Mouse (Mus musculus) kidney, postnatal 0 days (tissue): ENCODE results near the gene Adipoq. TPM values are rescaled to one million over a fixed set of nuclear protein-coding genes. Genes with fewer than 3 reads are reported as not detected.
"Not testable (repeated sequence)": the region's sequence is repeated elsewhere in the genome, so short reads cannot be mapped to it uniquely, and the experiment has no call there.

Source experiments
- ATAC-seq: fragments of 200-750 bp; cut with Nextera tagmentation; replicated peaks from 2 replicates; pipeline ENCODE4 v1.8.0; 2017; ENCODE audit warnings: low read depth, moderate number of reproducible peaks, moderate TSS enrichment, moderate library complexity; ENCODE audit not compliant: low FRiP score
- DNase-seq: peaks from one replicate; pipeline ENCODE4 v3.0.0-alpha.2; 2016; ENCODE audit warnings: low spot score
- H3K27ac ChIP-seq: fragments of 300-500 bp; sonication (generic); 2 replicates; pipeline ENCODE4 v1.5.1; 2014; ENCODE audit warnings: mild to moderate bottlenecking
- H3K27me3 ChIP-seq: fragments of 300-500 bp; sonication (generic); 2 replicates; pipeline ENCODE4 v1.6.1; 2014; ENCODE audit warnings: low read length, mixed read lengths; ENCODE audit not compliant: insufficient read depth
- H3K36me3 ChIP-seq: fragments of 300-500 bp; sonication (generic); 2 replicates; pipeline ENCODE4 v1.6.1; 2014; ENCODE audit warnings: low read length, mixed read lengths; ENCODE audit not compliant: insufficient read depth
- H3K4me1 ChIP-seq: fragments of 300-500 bp; sonication (generic); replicated peaks from 2 replicates; pipeline ENCODE4 v1.6.1; 2014; ENCODE audit warnings: antibody characterized with exemption, low read length, mixed read lengths; ENCODE audit not compliant: insufficient read depth
- H3K4me2 ChIP-seq: fragments of 300-500 bp; sonication (generic); 2 replicates; pipeline ENCODE4 v1.6.1; 2014; ENCODE audit warnings: mild to moderate bottlenecking, low read length, moderate library complexity, mixed read lengths
- H3K4me3 ChIP-seq: fragments of 300-500 bp; sonication (generic); replicated peaks from 2 replicates; pipeline ENCODE4 v1.5.1; 2014; ENCODE audit warnings: low read depth, low read length
- H3K9ac ChIP-seq: fragments of 300-500 bp; sonication (generic); 2 replicates; pipeline ENCODE4 v1.6.1; 2014; ENCODE audit warnings: low read depth, low read length
- H3K9me3 ChIP-seq: fragments of 300-500 bp; sonication (generic); replicated peaks from 2 replicates; pipeline ENCODE4 v1.6.1; 2016; ENCODE audit warnings: low read length, inconsistent platforms, mixed read lengths
- CTCF ChIP-seq: IDR thresholded peaks from 2 replicates; pipeline ENCODE4 v1.5.1; 2016; ENCODE audit warnings: antibody characterized with exemption, low read depth, mild to moderate bottlenecking, moderate library complexity
- WGBS: fragments of 180-500 bp; shearing (Covaris S2); extraction: QIAGEN DNeasy Blood & Tissue Kit; methylation state at CpG from one replicate; pipeline ENCODE4 v1.1.7; 2014; 5-methylcytosine and 5-hydroxymethylcytosine counted together
- polyA plus RNA-seq: library from polyadenylated mRNA; unstranded; fragments of >200 nt; fragmentation: Nextera tagmentation; extraction: Ambion mirVana; gene quantifications from 2 replicates; pipeline ENCODE4 v1.2.1, GENCODE M21; 2015

Gene Adipoq
- polyA plus RNA-seq, 1 experiment from 2014 or later = 0.89 TPM

GRCm38 (mm10) chr16:23178796-23179195 is 32.5 kb downstream of the Adipoq start:
- no peak for TF ChIP-seq CTCF
- Histone ChIP-seq H3K27me3 (no peaks in the 10 kb centered on the region), H3K4me2 (no peak overlapping the region), H3K9me3 (no peaks in the 10 kb centered on the region), H3K9ac (no peak overlapping the region), H3K27ac (no peak overlapping the region), H3K4me1 (no peaks in the 10 kb centered on the region), H3K4me3 (no peak overlapping the region), H3K36me3 (no peaks in the 10 kb centered on the region)
- ATAC-seq (no peak), DNase-seq (no peak)
- 81% methylated on average over 5 of the region's 5 CpGs for WGBS

- DNase-seq, H3K27me3 ChIP-seq, H3K4me3 ChIP-seq, ATAC-seq, H3K4me1 ChIP-seq, H3K9ac ChIP-seq, H3K36me3 ChIP-seq, H3K9me3 ChIP-seq, H3K27ac ChIP-seq, H3K4me2 ChIP-seq: not testable (repeated sequence)
- WGBS = 92% methylated on average over 18 of the region's 18 CpGs
These were observed 33.1 kb downstream of the Adipoq start for GRCm38 (mm10) chr16:23179436-23179835.

- Histone ChIP-seq H3K9ac (no peak overlapping the region), H3K4me2 (no peak overlapping the region), H3K36me3 (no peaks in the 10 kb centered on the region), H3K9me3 (no peaks in the 10 kb centered on the region), H3K27me3 (no peaks in the 10 kb centered on the region), H3K4me3 (no peak overlapping the region), H3K27ac (no peak overlapping the region), H3K4me1 (no peaks in the 10 kb centered on the region)
- ATAC-seq = no peak
- WGBS = 69% methylated on average over 4 of the region's 4 CpGs
- DNase-seq = no peak
- TF ChIP-seq CTCF = no peak
These were observed 34.7 kb downstream of the Adipoq start for GRCm38 (mm10) chr16:23181054-23181453.

- no peak for ATAC-seq
- no peaks in the 10 kb centered on the region for H3K4me1 ChIP-seq
- 68% methylated on average over 3 of the region's 3 CpGs for WGBS
These were observed 35.2 kb downstream of the Adipoq start for GRCm38 (mm10) chr16:23181487-23181886.

GRCm38 (mm10) chr16:23181942-23182597 is 35.7 kb downstream of the Adipoq start:
- H3K27me3 ChIP-seq = no peaks in the 10 kb centered on the region
- DNase-seq (no peak), ATAC-seq (no peak)
- no peak for TF ChIP-seq CTCF
- H3K27ac ChIP-seq = no peak overlapping the region
- 68% methylated on average over 1 of the region's 1 CpGs for WGBS
- no peaks in the 10 kb centered on the region for H3K36me3 ChIP-seq
- no peak overlapping the region for H3K4me2 ChIP-seq
- H3K4me1 ChIP-seq = no peaks in the 10 kb centered on the region
- no peak overlapping the region for H3K9ac ChIP-seq
- no peaks in the 10 kb centered on the region for H3K9me3 ChIP-seq
- H3K4me3 ChIP-seq = no peak overlapping the region

More at GRCm38 (mm10) chr16:23181487-23181886, 35.2 kb downstream of the Adipoq start:
- TF ChIP-seq CTCF = no peak
- H3K4me3 ChIP-seq = no peak overlapping the region
- H3K9me3 ChIP-seq = no peaks in the 10 kb centered on the region
- no peak overlapping the region for H3K27ac ChIP-seq
- no peaks in the 10 kb centered on the region for H3K27me3 ChIP-seq
- H3K4me2 ChIP-seq = no peak overlapping the region
- H3K9ac ChIP-seq = no peak overlapping the region
- no peaks in the 10 kb centered on the region for H3K36me3 ChIP-seq
- DNase-seq = no peak

GRCm38 (mm10) chr16:23185824-23186223 is 39.5 kb downstream of the Adipoq start:
- DNase-seq = no peak
- ATAC-seq = no peak
- no peak for TF ChIP-seq CTCF
- H3K36me3 ChIP-seq = no peaks in the 10 kb centered on the region
- no peak overlapping the region for H3K9ac ChIP-seq
- no peak overlapping the region for H3K4me3 ChIP-seq
- no peaks in the 10 kb centered on the region for H3K9me3 ChIP-seq
- no peaks in the 10 kb centered on the region for H3K4me1 ChIP-seq
- H3K27ac ChIP-seq = no peak overlapping the region
- no peaks in the 10 kb centered on the region for H3K27me3 ChIP-seq
- WGBS = 94% methylated on average over 2 of the region's 2 CpGs
- no peak overlapping the region for H3K4me2 ChIP-seq

- H3K27me3 ChIP-seq = no peaks in the 10 kb centered on the region
- no peak for ATAC-seq
- DNase-seq = no peak
- H3K9me3 ChIP-seq = no peaks in the 10 kb centered on the region
- H3K27ac ChIP-seq = no peak overlapping the region
- no peaks in the 10 kb centered on the region for H3K4me1 ChIP-seq
- no peak overlapping the region for H3K9ac ChIP-seq
- 61% methylated on average over 4 of the region's 4 CpGs for WGBS
- H3K4me3 ChIP-seq = no peak overlapping the region
- TF ChIP-seq CTCF = no peak
- no peak overlapping the region for H3K4me2 ChIP-seq
- H3K36me3 ChIP-seq = no peaks in the 10 kb centered on the region
These were observed 40.1 kb downstream of the Adipoq start for GRCm38 (mm10) chr16:23186418-23186817.
